Mouse (Mus musculus) MEL (cell line): ENCODE data around the gene Il21. TPM values are rescaled to one million over a fixed set of nuclear protein-coding genes. Genes with fewer than 3 reads are reported as not detected.

Source experiments
- DNase-seq: peaks from one replicate; pipeline ENCODE4 v3.0.0; 2011; ENCODE audit warnings: low read depth, low spot score
- H3K27ac ChIP-seq: 2 replicates; pipeline ENCODE4 v1.5.1; 2012; ENCODE audit warnings: low read depth, mild to moderate bottlenecking, control low read depth, low read length, moderate library complexity; ENCODE audit not compliant: control insufficient read depth
- H3K27me3 ChIP-seq, 2 experiments: fragments of 150-350 bp in 1 of 2; sonication (generic) in 1 of 2; 2 replicates each; pipeline ENCODE4 v1.6.1; 2012; ENCODE audit warnings: low read length in 2 of 2, mild to moderate bottlenecking in 2 of 2, improper control_type of control experiment in 1 of 2, moderate library complexity in 1 of 2; ENCODE audit not compliant: insufficient read depth in 2 of 2, control insufficient read depth in 1 of 2
- H3K36me3 ChIP-seq, 2 experiments: 2 replicates each; pipeline ENCODE4 v1.6.1; 2012 to 2014; ENCODE audit warnings: low read length in 2 of 2, improper control_type of control experiment in 1 of 2, inconsistent platforms in 1 of 2, mild to moderate bottlenecking in 1 of 2; ENCODE audit not compliant: insufficient read depth in 2 of 2, control insufficient read depth in 1 of 2
- H3K4me1 ChIP-seq, 2 experiments: fragments of 150-350 bp in 1 of 2; sonication (generic) in 1 of 2; 2 replicates each; pipeline ENCODE4 v1.6.1; 2012; ENCODE audit warnings: low read length in 2 of 2, improper control_type of control experiment in 1 of 2, mild to moderate bottlenecking in 1 of 2; ENCODE audit not compliant: insufficient read depth in 2 of 2, control insufficient read depth in 1 of 2
- H3K4me3 ChIP-seq, 2 experiments: fragments of 150-350 bp in 1 of 2; sonication (generic) in 1 of 2; 2 replicates each; pipeline ENCODE4 v1.5.1; 2012; ENCODE audit warnings: low read depth in 2 of 2, low read length in 2 of 2, mild to moderate bottlenecking in 2 of 2, moderate library complexity in 2 of 2, control low read depth in 1 of 2, improper control_type of control experiment in 1 of 2; ENCODE audit not compliant: control insufficient read depth in 1 of 2, insufficient read depth in 1 of 2
- H3K79me2 ChIP-seq: 2 replicates; pipeline ENCODE4 v1.6.1; 2012; ENCODE audit warnings: mild to moderate bottlenecking, low read length, moderate library complexity; ENCODE audit not compliant: control insufficient read depth, poor library complexity, insufficient read depth
- H3K9ac ChIP-seq: 2 replicates; pipeline ENCODE4 v1.6.1; 2012; ENCODE audit warnings: low read depth, mild to moderate bottlenecking, control low read depth, low read length, moderate library complexity; ENCODE audit not compliant: control insufficient read depth, poor library complexity, severe bottlenecking
- H3K9me3 ChIP-seq: fragments of 150-350 bp; sonication (generic); replicated peaks from 2 replicates; pipeline ENCODE4 v1.6.1; 2012; ENCODE audit warnings: mild to moderate bottlenecking, low read length, improper control_type of control experiment, moderate library complexity; ENCODE audit not compliant: insufficient read depth
- CHD2 ChIP-seq: IDR thresholded peaks from 2 replicates; pipeline ENCODE4 v1.6.1; 2011; ENCODE audit warnings: low read length, improper control_type of control experiment
- E2F4 ChIP-seq: IDR thresholded peaks from 2 replicates; pipeline ENCODE4 v1.6.1; 2011; ENCODE audit warnings: low read depth, low read length, improper control_type of control experiment, borderline replicate concordance
- ELF1 ChIP-seq: IDR thresholded peaks from 2 replicates; pipeline ENCODE4 v1.6.1; 2014; ENCODE audit warnings: low read depth, mild to moderate bottlenecking, inconsistent platforms, low read length, improper control_type of control experiment, moderate library complexity
- EP300 ChIP-seq, 2 experiments: IDR thresholded peaks; 2 replicates each; pipeline ENCODE4 v1.6.1; 2011; ENCODE audit warnings: improper control_type of control experiment in 2 of 2, low read length in 2 of 2, low read depth in 1 of 2, mild to moderate bottlenecking in 1 of 2
- GABPA ChIP-seq: IDR thresholded peaks from 2 replicates; pipeline ENCODE4 v1.6.1; 2012; ENCODE audit warnings: low read depth, mild to moderate bottlenecking, inconsistent platforms, low read length, improper control_type of control experiment, moderate library complexity
- JUND ChIP-seq: IDR thresholded peaks from 2 replicates; pipeline ENCODE4 v1.6.1; 2011; ENCODE audit warnings: low read depth, mild to moderate bottlenecking, improper control_type of control experiment, low read length
- KAT2A ChIP-seq: conservative IDR thresholded peaks from 2 replicates; pipeline ENCODE4 v1.6.1; 2012; ENCODE audit warnings: low read depth, low read length, improper control_type of control experiment, inconsistent platforms
- MAX ChIP-seq: IDR thresholded peaks from 2 replicates; pipeline ENCODE4 v1.6.1; 2011; ENCODE audit warnings: low read length, improper control_type of control experiment
- MEF2A ChIP-seq: IDR thresholded peaks from 2 replicates; pipeline ENCODE4 v1.6.1; 2014; ENCODE audit warnings: low read depth, mild to moderate bottlenecking, inconsistent platforms, low read length, improper control_type of control experiment; ENCODE audit not compliant: poor library complexity, insufficient replicate concordance, severe bottlenecking; ENCODE audit errors: extremely low read depth
- MXI1 ChIP-seq: IDR thresholded peaks from 2 replicates; pipeline ENCODE4 v1.6.1; 2011; ENCODE audit warnings: mild to moderate bottlenecking, low read depth, low read length, improper control_type of control experiment
- MYB ChIP-seq: IDR thresholded peaks from 2 replicates; pipeline ENCODE4 v1.6.1; 2011; ENCODE audit warnings: mild to moderate bottlenecking, low read depth, low read length, improper control_type of control experiment
- NRF1 ChIP-seq: IDR thresholded peaks from 2 replicates; pipeline ENCODE4 v1.6.1; 2014; ENCODE audit warnings: low read depth, mild to moderate bottlenecking, inconsistent platforms, low read length, improper control_type of control experiment, moderate library complexity; ENCODE audit not compliant: poor library complexity, insufficient read depth, severe bottlenecking
- POLR2AphosphoS2 ChIP-seq: IDR thresholded peaks from 2 replicates; pipeline ENCODE4 v1.6.1; 2011; ENCODE audit warnings: low read length, improper control_type of control experiment
- POLR2AphosphoS5 ChIP-seq: IDR thresholded peaks from 2 replicates; pipeline ENCODE4 v1.6.1; 2012; ENCODE audit warnings: low read depth, borderline replicate concordance, mild to moderate bottlenecking, inconsistent platforms, low read length, moderate library complexity, mixed read lengths
- RAD21 ChIP-seq: IDR thresholded peaks from 2 replicates; pipeline ENCODE4 v1.6.1; 2011; ENCODE audit warnings: mild to moderate bottlenecking, low read depth, low read length, improper control_type of control experiment
- SIN3A ChIP-seq: IDR thresholded peaks from 2 replicates; pipeline ENCODE4 v1.6.1; 2012; ENCODE audit warnings: low read length, improper control_type of control experiment, inconsistent platforms
- TCF12 ChIP-seq: IDR thresholded peaks from 2 replicates; pipeline ENCODE4 v1.6.1; 2014; ENCODE audit warnings: low read depth, mild to moderate bottlenecking, inconsistent platforms, low read length, improper control_type of control experiment, moderate library complexity
- UBTF ChIP-seq: IDR thresholded peaks from 2 replicates; pipeline ENCODE4 v1.6.1; 2012; ENCODE audit warnings: low read depth, mild to moderate bottlenecking, inconsistent platforms, low read length, improper control_type of control experiment, moderate library complexity, borderline replicate concordance; ENCODE audit not compliant: insufficient read depth
- USF1 ChIP-seq: IDR thresholded peaks from 2 replicates; pipeline ENCODE4 v1.6.1; 2014; ENCODE audit warnings: low read depth, mild to moderate bottlenecking, inconsistent platforms, low read length, improper control_type of control experiment, moderate library complexity
- ZC3H11A ChIP-seq: IDR thresholded peaks from 2 replicates; pipeline ENCODE4 v1.6.1; 2012; ENCODE audit warnings: low read depth, mild to moderate bottlenecking, inconsistent platforms, low read length, improper control_type of control experiment
- ZNF384 ChIP-seq: IDR thresholded peaks from 2 replicates; pipeline ENCODE4 v1.6.1; 2012; ENCODE audit warnings: low read depth, mild to moderate bottlenecking, inconsistent platforms, low read length, improper control_type of control experiment
- polyA plus RNA-seq, 2 experiments: library from polyadenylated mRNA; stranded (reverse) in 1 of 2; unstranded in 1 of 2; fragments of >175 nt in 1 of 2; fragments of >200 nt in 1 of 2; gene quantifications; 2 replicates each; pipeline versions ENCODE4 v1.2.1 to v1.2.4; 2012; ENCODE audit warnings: low replicate concordance in 2 of 2, low read depth in 1 of 2; ENCODE audit not compliant: insufficient read length in 2 of 2, insufficient read depth in 1 of 2, missing spikeins in 1 of 2
- total RNA-seq: library from RNA; depleted of rRNA; stranded (reverse); fragments of 300-350 nt; gene quantifications from 2 replicates; pipeline ENCODE4 v1.2.3, GENCODE M21; 2012

Il21 gene
- total and polyA plus RNA-seq, 3 experiments: not detected

DNA sequence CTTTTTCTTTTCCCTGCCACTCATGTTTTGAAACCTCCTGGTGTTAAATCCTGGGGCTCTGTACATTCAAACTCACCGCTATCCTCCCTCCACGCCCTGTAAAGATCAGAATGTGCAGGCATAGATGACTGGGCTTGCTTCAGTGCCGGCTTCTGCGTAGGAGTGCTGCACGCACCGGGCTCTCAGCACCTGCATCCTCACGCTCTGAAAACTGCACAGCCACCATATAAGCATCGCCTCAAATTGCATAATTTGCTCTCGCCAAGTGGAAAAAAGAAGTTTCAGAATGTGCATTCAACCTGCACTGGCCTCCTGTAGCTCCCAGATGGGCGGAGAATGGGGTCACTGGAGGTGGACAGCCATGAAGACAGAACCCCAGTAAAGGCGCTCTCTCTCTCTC is 35.9 kb upstream of the Il21 start:
- Histone ChIP-seq H3K9me3 (no peaks in the 10 kb centered on the region), H3K79me2 (no peaks in the 10 kb centered on the region), H3K9ac (no peak overlapping the region)
- TF ChIP-seq EP300 (IDR thresholded peaks at IDR 0.05; ENCODE audit: low read depth in 1 of 2, low read length in 2 of 2) (no peak), NRF1 (no peak), MAX (no peak), KAT2A (no peak), ELF1 (no peak), SIN3A (no peak), RAD21 (no peak), ZC3H11A (no peak), POLR2AphosphoS5 (no peak), ZNF384 (no peak), E2F4 (no peak), POLR2AphosphoS2 (no peak), TCF12 (no peak), UBTF (no peak), MEF2A (no peak), USF1 (no peak), MYB (no peak), GABPA (no peak), MXI1 (no peak), CHD2 (no peak)
- TF ChIP-seq, all 39 proteins: peak for 0
- no peaks in the 10 kb centered on the region; a peak in 2 of 4 replicates for H3K27me3 ChIP-seq
- no peak overlapping the region for H3K27ac ChIP-seq
- DNase-seq: no peak
- H3K4me3 ChIP-seq: no peak overlapping the region
- H3K36me3 ChIP-seq: no peaks in the 10 kb centered on the region
- no peaks in the 10 kb centered on the region for H3K4me1 ChIP-seq

DNA sequence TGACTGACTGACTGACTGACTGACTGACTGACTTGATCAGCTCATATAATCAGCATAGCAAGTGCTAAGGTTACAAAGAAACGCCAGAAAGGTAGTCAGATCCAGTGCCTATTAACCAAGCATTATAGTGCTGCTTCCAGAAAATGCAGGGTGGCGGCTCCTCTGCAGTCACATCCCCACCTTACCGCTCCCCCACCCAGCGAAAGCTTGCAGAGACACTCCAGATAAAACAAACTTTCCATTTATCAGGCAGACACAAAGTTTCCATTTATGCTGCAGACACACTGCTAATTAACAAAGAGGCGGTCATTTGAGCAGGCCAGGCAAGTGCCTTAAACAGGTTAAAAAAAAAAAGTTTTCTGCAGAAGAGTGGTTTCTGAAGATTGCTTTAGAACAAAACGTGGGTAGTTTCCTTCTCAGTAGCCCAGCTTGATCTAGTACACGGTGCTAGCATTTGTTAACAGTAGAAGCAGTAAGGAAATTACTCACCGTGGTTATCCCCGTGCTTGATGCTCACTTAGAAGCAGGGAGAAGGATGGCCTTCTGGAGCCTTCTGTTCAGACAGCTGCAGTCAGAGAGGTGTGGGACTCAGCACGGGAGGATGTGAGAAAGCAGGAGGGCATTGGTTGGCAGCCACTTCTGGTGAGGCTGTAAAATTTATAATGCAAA is 27.0 kb upstream of the Il21 start:
- no peaks in the 10 kb centered on the region for H3K36me3 ChIP-seq
- H3K27ac ChIP-seq: no peak overlapping the region
- no peak overlapping the region for H3K4me3 ChIP-seq
- no peaks in the 10 kb centered on the region for H3K79me2 ChIP-seq
- H3K9ac ChIP-seq: no peak overlapping the region
- TF ChIP-seq MEF2A (no peak), JUND (no peak)
- H3K27me3 ChIP-seq: peaks cover 0 to 8% of the 10 kb centered on the region in 2 experiments; a peak in 3 of 4 replicates
- H3K4me1 ChIP-seq: no peaks in the 10 kb centered on the region
- DNase-seq: no peak
- H3K9me3 ChIP-seq: no peaks in the 10 kb centered on the region
